Mouse (Mus musculus) midbrain, embryonic 10.5 days (tissue): ENCODE data around the gene Vsig10l. TPM values are rescaled to one million over a fixed set of nuclear protein-coding genes. Genes with fewer than 3 reads are reported as not detected.
A peak's percentile ranks its signal among the peaks of the same experiment; 100 is the strongest.

ENCODE experiments used
- DNase-seq: peaks from one replicate; pipeline ENCODE4 v3.0.0-alpha.2; 2017; ENCODE audit warnings: low spot score
- H3K27ac ChIP-seq: fragments of 300-500 bp; sonication (generic); replicated peaks from 2 replicates; pipeline ENCODE4 v1.5.1; 2016; ENCODE audit warnings: mild to moderate bottlenecking
- H3K27me3 ChIP-seq: fragments of 300-500 bp; sonication (generic); 2 replicates; pipeline ENCODE4 v1.6.1; 2016; ENCODE audit warnings: low read depth, mild to moderate bottlenecking; ENCODE audit not compliant: poor library complexity, severe bottlenecking
- H3K36me3 ChIP-seq: fragments of 300-500 bp; sonication (generic); 2 replicates; pipeline ENCODE4 v1.6.1; 2016; ENCODE audit warnings: mild to moderate bottlenecking, moderate library complexity
- H3K4me1 ChIP-seq: fragments of 300-500 bp; sonication (generic); 2 replicates; pipeline ENCODE4 v1.6.1; 2016
- H3K4me3 ChIP-seq: fragments of 300-500 bp; sonication (generic); 2 replicates; pipeline ENCODE4 v1.5.1; 2016; ENCODE audit warnings: mild to moderate bottlenecking, moderate library complexity
- H3K9me3 ChIP-seq: fragments of 300-500 bp; sonication (generic); replicated peaks from 2 replicates; pipeline ENCODE4 v1.6.1; 2016; ENCODE audit warnings: mild to moderate bottlenecking
- WGBS: fragments of 180-500 bp; shearing (Covaris S2); methylation state at CpG from one replicate; pipeline ENCODE4 v1.1.7; 2016; 5-methylcytosine and 5-hydroxymethylcytosine counted together
- polyA plus RNA-seq: library from polyadenylated mRNA; unstranded; fragments of >200 nt; fragmentation: Nextera tagmentation; extraction: Ambion mirVana; gene quantifications from 2 replicates; pipeline ENCODE4 v1.2.1, GENCODE M21; 2016

Gene Vsig10l
- polyA plus RNA-seq = 2.2 and 3.6 TPM in 2 replicates

GRCm38 (mm10) chr7:43462851-43463250 lies at the start of gene Vsig10l:
Gene Vsig10l, plus strand, starts transcription at chr7:43463151.
- no peak within 1 kb of the TSS for H3K4me3 ChIP-seq
- no peak within 1 kb of the TSS for H3K27ac ChIP-seq
- peaks cover 49% of the 10 kb centered on the region for H3K27me3 ChIP-seq
- no peaks in the 10 kb centered on the region for H3K9me3 ChIP-seq
- H3K36me3 ChIP-seq = peaks cover 2% of the 10 kb centered on the region; the same call in 1 of the 2 replicates
- no peak for DNase-seq
- WGBS = 82% methylated on average over 4 of the region's 4 CpGs
- peaks cover 20% of the 10 kb centered on the region for H3K4me1 ChIP-seq

- no peak overlapping the region for H3K4me3 ChIP-seq
- DNase-seq = no peak
- 87% methylated on average over 10 of the region's 10 CpGs for WGBS
- H3K4me1 ChIP-seq = no peaks in the 10 kb centered on the region
- H3K27me3 ChIP-seq = no peaks in the 10 kb centered on the region
- H3K36me3 ChIP-seq = no peaks in the 10 kb centered on the region
- no peak overlapping the region for H3K27ac ChIP-seq
- peaks cover 9% of the 10 kb centered on the region; the same call in 1 of the 2 replicates for H3K9me3 ChIP-seq
Observed at GRCm38 (mm10) chr7:43417298-43417697, 45.7 kb upstream of the Vsig10l start.

- 11% methylated on average over 11 of the region's 11 CpGs for WGBS
Observed at GRCm38 (mm10) chr7:43422995-43423617, 39.8 kb upstream of the Vsig10l start.

GRCm38 (mm10) chr7:43423991-43424625 lies 38.8 kb upstream of the Vsig10l start:
- Histone ChIP-seq H3K27ac (no peak overlapping the region), H3K4me1 (peaks cover 6% of the 10 kb centered on the region), H3K4me3 (no peak overlapping the region), H3K9me3 (0 out of 2 replicates have a peak, but pooled peaks cover 3% of the 10 kb centered on the region), H3K36me3 (no peaks in the 10 kb centered on the region), H3K27me3 (no peaks in the 10 kb centered on the region)
- DNase-seq = no peak
- WGBS = 60% methylated on average over 3 of the region's 3 CpGs

More at GRCm38 (mm10) chr7:43422995-43423617, 39.8 kb upstream of the Vsig10l start:
- 0 out of 2 replicates have a peak, but pooled peaks cover under 1% of the 10 kb centered on the region for H3K9me3 ChIP-seq
- no peaks in the 10 kb centered on the region for H3K36me3 ChIP-seq
- peak; percentile 83 for DNase-seq
- peaks cover 6% of the 10 kb centered on the region for H3K4me1 ChIP-seq
- peak overlapping the region; percentile 28; the same call in 1 of the 2 replicates for H3K4me3 ChIP-seq
- no peaks in the 10 kb centered on the region for H3K27me3 ChIP-seq
- H3K27ac ChIP-seq = no peak overlapping the region

- H3K4me1 ChIP-seq = peaks cover 6% of the 10 kb centered on the region
- no peak within 1 kb of the TSS for H3K4me3 ChIP-seq
- 0 out of 2 replicates have a peak, but pooled peaks cover 3% of the 10 kb centered on the region for H3K9me3 ChIP-seq
- DNase-seq = no peak
- H3K27ac ChIP-seq = no peak within 1 kb of the TSS
- H3K36me3 ChIP-seq = no peaks in the 10 kb centered on the region
- no peaks in the 10 kb centered on the region for H3K27me3 ChIP-seq
- WGBS = 83% methylated on average over 8 of the region's 8 CpGs
Observed at GRCm38 (mm10) chr7:43427406-43427805, 35.5 kb upstream of the Vsig10l start, which contains the start of gene Lim2. Gene Lim2, plus strand, starts transcription at chr7:43427670.

GRCm38 (mm10) chr7:43429500-43429899 lies 33.5 kb upstream of the Vsig10l start:
- 65% methylated on average over 4 of the region's 4 CpGs for WGBS

DNA sequence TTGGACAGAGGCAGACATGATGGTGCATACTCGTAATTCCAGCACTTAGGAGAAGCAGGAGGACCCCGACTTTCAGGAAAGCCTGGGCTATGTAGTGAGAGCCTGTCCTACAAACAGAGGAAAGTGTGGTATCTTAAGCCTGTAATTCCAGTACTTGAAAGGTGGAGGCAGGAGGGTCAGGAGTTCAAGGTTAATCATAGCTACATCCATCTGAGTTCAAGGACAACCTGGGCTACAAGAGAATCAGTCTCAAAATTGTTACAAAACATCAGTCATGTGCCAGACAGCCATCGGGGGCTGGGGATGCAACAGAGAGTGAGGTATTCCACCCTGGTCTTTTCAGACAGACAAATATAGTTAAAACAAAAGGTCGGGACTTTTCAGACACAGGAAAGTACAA lies 30.1 kb upstream of the Vsig10l start:
- no peak overlapping the region for H3K27ac ChIP-seq
- 0 out of 2 replicates have a peak, but pooled peaks cover 3% of the 10 kb centered on the region for H3K9me3 ChIP-seq
- H3K4me3 ChIP-seq = no peak overlapping the region
- no peak for DNase-seq
- no peaks in the 10 kb centered on the region for H3K36me3 ChIP-seq
- 83% methylated on average over 4 of the region's 4 CpGs for WGBS
- H3K27me3 ChIP-seq = no peaks in the 10 kb centered on the region
- no peaks in the 10 kb centered on the region for H3K4me1 ChIP-seq

More at GRCm38 (mm10) chr7:43429500-43429899, 33.5 kb upstream of the Vsig10l start:
- H3K9me3 ChIP-seq = 0 out of 2 replicates have a peak, but pooled peaks cover 3% of the 10 kb centered on the region
- DNase-seq = no peak
- H3K27me3 ChIP-seq = no peaks in the 10 kb centered on the region
- no peak overlapping the region for H3K4me3 ChIP-seq
- H3K27ac ChIP-seq = no peak overlapping the region
- H3K4me1 ChIP-seq = no peaks in the 10 kb centered on the region
- H3K36me3 ChIP-seq = no peaks in the 10 kb centered on the region

DNA sequence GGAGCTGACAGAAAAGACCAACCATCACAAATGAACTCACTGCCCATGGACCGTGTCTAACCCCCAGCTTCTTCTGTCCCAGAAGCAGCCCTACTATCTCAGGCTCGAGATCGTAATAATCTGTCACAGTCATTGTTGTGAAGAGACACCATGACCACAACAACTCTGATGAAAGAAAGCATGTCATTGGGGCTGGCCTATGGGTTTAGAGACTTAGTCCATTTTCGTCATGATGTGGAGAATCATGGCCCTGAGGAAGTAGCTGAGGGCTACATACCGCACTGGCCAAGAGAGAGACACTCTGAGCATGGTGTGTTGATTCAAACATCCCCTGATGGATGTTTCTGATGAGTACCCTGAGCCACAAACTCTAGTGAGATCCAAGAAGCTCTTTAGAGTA lies 28.3 kb upstream of the Vsig10l start:
- H3K4me3 ChIP-seq = no peak overlapping the region
- 88% methylated on average over 5 of the region's 5 CpGs for WGBS
- no peaks in the 10 kb centered on the region for H3K36me3 ChIP-seq
- H3K27me3 ChIP-seq = no peaks in the 10 kb centered on the region
- no peak for DNase-seq
- H3K4me1 ChIP-seq = no peaks in the 10 kb centered on the region
- H3K9me3 ChIP-seq = no peaks in the 10 kb centered on the region
- H3K27ac ChIP-seq = no peak overlapping the region

DNA sequence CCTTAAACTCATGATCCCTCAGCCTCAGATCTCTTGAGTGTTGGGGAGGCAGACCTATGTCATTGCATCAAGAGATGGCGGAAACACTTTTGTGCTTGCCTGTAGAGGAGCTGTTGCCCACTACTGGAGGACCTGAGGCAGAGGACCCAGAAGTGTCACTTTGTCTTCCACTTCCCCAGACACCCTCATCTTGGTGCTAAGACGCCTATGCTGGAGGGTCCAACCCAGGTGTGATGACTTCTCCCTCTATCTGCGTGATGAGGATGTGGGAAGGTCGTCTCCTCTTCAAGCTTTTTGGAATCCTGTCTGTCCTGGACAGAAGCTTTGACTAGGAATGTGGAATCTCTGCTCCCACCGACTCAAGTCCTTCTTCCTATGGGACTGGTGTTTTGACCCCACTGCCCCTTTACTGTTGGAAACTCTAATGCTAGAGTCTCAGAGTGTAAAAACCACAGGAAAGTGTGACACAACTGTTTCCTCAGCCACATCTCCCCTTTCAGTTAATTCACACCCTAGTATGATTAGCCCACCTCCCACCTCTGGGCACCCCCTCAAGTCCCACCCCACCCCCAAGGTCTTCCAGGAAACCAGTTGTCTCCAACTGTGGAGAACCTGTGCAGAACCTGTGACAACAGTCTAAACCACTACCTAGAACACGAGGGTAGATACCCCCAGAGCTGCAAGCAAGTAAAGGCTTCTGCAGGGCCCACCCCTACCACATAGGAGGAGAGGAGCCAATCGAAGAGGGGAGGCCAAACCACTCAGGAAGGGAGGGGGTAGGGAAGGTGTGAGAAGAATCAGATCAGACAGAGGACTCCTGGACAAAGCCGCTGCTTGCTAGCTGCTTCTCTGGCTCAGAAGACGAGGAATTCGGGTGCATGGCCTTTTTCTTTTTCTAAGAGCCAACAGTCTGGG lies 26.4 kb upstream of the Vsig10l start, which contains the start of gene Nkg7:
TSS of gene Nkg7 (plus strand) at position 733 of the 915 bp plus-strand sequence.
- H3K36me3 ChIP-seq = no peaks in the 10 kb centered on the region
- no peaks in the 10 kb centered on the region for H3K4me1 ChIP-seq
- no peaks in the 10 kb centered on the region for H3K27me3 ChIP-seq
- no peak within 1 kb of the TSS for H3K4me3 ChIP-seq
- H3K27ac ChIP-seq = no peak within 1 kb of the TSS
- no peak for DNase-seq
- WGBS = 81% methylated on average over 10 of the region's 10 CpGs
- H3K9me3 ChIP-seq = no peaks in the 10 kb centered on the region

DNA sequence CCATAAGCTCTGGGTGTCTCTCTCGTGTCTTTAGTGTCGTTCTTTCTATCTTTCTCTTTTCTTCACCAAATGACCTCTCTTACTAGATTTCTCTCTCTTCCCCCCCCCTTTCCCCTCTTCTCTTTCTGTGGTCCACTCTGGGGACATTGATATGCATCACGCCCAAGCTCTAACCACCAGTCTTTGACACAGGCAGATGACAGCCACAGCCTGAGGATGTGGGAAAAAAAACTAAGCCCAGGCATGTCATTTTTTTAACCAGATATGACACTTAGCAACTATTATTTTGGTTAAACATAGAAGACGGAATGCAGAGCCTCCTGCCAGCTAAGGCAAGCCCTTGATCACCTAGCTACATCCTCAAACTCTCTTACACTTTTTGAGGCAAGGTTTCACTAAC lies 24.3 kb upstream of the Vsig10l start:
- no peaks in the 10 kb centered on the region for H3K27me3 ChIP-seq
- peaks cover 11% of the 10 kb centered on the region for H3K4me1 ChIP-seq
- 84% methylated on average over 4 of the region's 4 CpGs for WGBS
- H3K27ac ChIP-seq = no peak overlapping the region
- H3K9me3 ChIP-seq = no peaks in the 10 kb centered on the region
- no peak for DNase-seq
- no peak overlapping the region for H3K4me3 ChIP-seq
- no peaks in the 10 kb centered on the region for H3K36me3 ChIP-seq

- Histone ChIP-seq H3K36me3 (no peaks in the 10 kb centered on the region), H3K27me3 (no peaks in the 10 kb centered on the region), H3K4me1 (peaks cover 22% of the 10 kb centered on the region), H3K4me3 (no peak within 1 kb of the TSS), H3K27ac (no peak within 1 kb of the TSS), H3K9me3 (no peaks in the 10 kb centered on the region)
- 87% methylated on average over 6 of the region's 6 CpGs for WGBS
- DNase-seq = no peak
Observed at GRCm38 (mm10) chr7:43440482-43440881, 22.5 kb upstream of the Vsig10l start, which contains the start of gene Cldnd2. Gene Cldnd2, plus strand, starts transcription at chr7:43440782.

- H3K27me3 ChIP-seq = no peaks in the 10 kb centered on the region
- no peaks in the 10 kb centered on the region for H3K9me3 ChIP-seq
- no peaks in the 10 kb centered on the region for H3K36me3 ChIP-seq
- H3K27ac ChIP-seq = no peak overlapping the region
- WGBS = 80% methylated on average over 3 of the region's 3 CpGs
- peaks cover 22% of the 10 kb centered on the region for H3K4me1 ChIP-seq
- no peak overlapping the region for H3K4me3 ChIP-seq
- DNase-seq = no peak
Observed at GRCm38 (mm10) chr7:43441071-43441470, 21.9 kb upstream of the Vsig10l start.
